Mouse (Mus musculus) liver, embryonic 15.5 days (tissue): ENCODE measurements around the gene Prss41. TPM values are rescaled to one million over a fixed set of nuclear protein-coding genes. Genes with fewer than 3 reads are reported as not detected.
A peak's percentile ranks its signal among the peaks of the same experiment; 100 is the strongest.

Source experiments
- ATAC-seq: fragments of 200-750 bp; cut with Nextera tagmentation; 2 replicates; pipeline ENCODE4 v1.8.0; 2017; ENCODE audit warnings: moderate number of reproducible peaks, mild to moderate bottlenecking, moderate library complexity; ENCODE audit not compliant: insufficient read depth
- H3K27ac ChIP-seq: fragments of 300-500 bp; sonication (generic); replicated peaks from 2 replicates; pipeline ENCODE4 v1.5.1; 2015; ENCODE audit warnings: mild to moderate bottlenecking, inconsistent platforms
- H3K27me3 ChIP-seq: fragments of 300-500 bp; sonication (generic); 2 replicates; pipeline ENCODE4 v1.6.1; 2015; ENCODE audit warnings: mild to moderate bottlenecking, inconsistent platforms
- H3K36me3 ChIP-seq: fragments of 300-500 bp; sonication (generic); replicated peaks from 2 replicates; pipeline ENCODE4 v1.6.1; 2015; ENCODE audit warnings: moderate library complexity, mild to moderate bottlenecking, inconsistent platforms
- H3K4me1 ChIP-seq: fragments of 300-500 bp; sonication (generic); replicated peaks from 2 replicates; pipeline ENCODE4 v1.6.1; 2015; ENCODE audit warnings: inconsistent platforms
- H3K4me2 ChIP-seq: fragments of 300-500 bp; sonication (generic); 2 replicates; pipeline ENCODE4 v1.6.1; 2015; ENCODE audit warnings: moderate library complexity, mild to moderate bottlenecking, inconsistent platforms
- H3K4me3 ChIP-seq: fragments of 300-500 bp; sonication (generic); replicated peaks from 2 replicates; pipeline ENCODE4 v1.5.1; 2015; ENCODE audit warnings: mild to moderate bottlenecking, inconsistent platforms
- H3K9ac ChIP-seq: fragments of 300-500 bp; sonication (generic); 2 replicates; pipeline ENCODE4 v1.6.1; 2015; ENCODE audit warnings: moderate library complexity, mild to moderate bottlenecking, inconsistent platforms
- H3K9me3 ChIP-seq: fragments of 300-500 bp; sonication (generic); replicated peaks from 2 replicates; pipeline ENCODE4 v1.6.1; 2016; ENCODE audit warnings: inconsistent platforms
- WGBS: fragments of 180-500 bp; shearing (Covaris S2); methylation state at CpG from one replicate; pipeline ENCODE4 v1.1.7; 2015; ENCODE audit warnings: mixed read lengths; ENCODE audit not compliant: insufficient replicate concordance; 5-methylcytosine and 5-hydroxymethylcytosine counted together
- polyA plus RNA-seq: library from polyadenylated mRNA; unstranded; fragments of >200 nt; fragmentation: Nextera tagmentation; extraction: Ambion mirVana; gene quantifications from 2 replicates; pipeline ENCODE4 v1.2.1, GENCODE M21; 2015

Gene Prss41
- polyA plus RNA-seq, 1 experiment from 2014 or later, result 0.10 TPM

DNA sequence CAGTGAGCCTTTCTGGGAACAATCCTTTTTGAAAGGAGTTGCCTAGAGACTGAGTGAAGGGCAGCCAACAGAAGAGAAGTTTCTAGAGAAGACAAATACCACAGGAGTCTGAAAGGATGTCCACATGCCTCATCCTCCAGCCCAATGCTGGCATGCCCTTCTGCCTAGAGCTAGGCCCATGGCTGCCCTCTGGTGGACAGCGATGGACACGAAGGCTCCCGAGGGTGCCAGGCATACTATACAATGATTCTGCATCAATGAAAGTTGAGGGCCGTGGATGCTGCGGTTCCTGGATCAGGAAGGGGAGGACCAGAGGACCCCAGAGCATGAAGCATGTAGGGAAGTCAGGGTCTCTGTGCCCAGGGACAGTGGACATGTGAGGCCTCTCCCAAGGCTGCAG is 9.3 kb upstream of the Prss41 start:
- Histone ChIP-seq H3K36me3 (no peaks in the 10 kb centered on the region), H3K4me1 (no peaks in the 10 kb centered on the region), H3K4me2 (no peak overlapping the region), H3K9me3 (no peaks in the 10 kb centered on the region), H3K9ac (no peak overlapping the region), H3K4me3 (no peak overlapping the region), H3K27me3 (no peaks in the 10 kb centered on the region), H3K27ac (no peak overlapping the region)
- WGBS, result 27% methylated on average over 5 of the region's 5 CpGs
- no peak for ATAC-seq

DNA sequence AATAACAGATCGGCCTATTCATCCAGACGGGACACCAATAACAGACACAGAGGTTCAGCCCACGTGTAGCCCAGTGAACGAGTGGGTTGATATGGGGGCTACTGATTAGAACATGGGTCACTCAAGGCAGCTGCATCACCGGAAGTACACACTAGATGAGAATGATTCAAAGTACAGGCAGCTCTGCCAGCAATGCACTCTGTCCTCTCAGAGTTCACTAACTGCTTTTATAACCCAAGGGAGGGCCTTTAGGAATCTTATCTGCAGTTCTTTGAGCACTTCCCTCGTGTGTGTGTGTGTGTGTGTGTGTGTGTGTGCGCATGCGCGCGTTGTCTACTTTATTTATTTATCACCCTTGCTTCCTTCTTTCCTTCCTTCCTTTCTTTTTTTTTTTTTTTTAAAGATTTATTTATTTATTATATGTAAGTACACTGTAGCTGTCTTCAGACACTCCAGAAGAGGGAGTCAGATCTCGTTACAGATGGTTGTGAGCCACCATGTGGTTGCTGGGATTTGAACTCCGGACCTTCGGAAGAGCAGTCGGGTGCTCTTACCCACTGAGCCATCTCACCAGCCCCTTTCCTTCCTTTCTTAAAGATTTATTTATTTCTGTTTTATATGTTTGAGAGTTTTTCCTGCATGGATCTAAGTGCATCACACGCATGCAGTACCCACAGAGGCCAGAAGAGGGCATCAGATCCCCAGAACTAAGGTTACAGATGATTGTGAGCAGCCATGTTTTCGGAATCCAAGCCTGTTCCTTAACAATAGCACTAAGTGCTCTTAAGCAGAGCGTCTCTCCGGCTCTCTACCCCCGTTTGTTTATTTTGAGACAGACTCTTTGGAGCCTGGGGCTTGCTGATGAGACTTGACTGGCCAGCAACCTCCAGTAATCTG is 7.1 kb upstream of the Prss41 start:
- WGBS, result 48% methylated on average over 19 of the region's 19 CpGs
- no peak overlapping the region for H3K4me2 ChIP-seq
- H3K9me3 ChIP-seq, result no peaks in the 10 kb centered on the region
- no peaks in the 10 kb centered on the region for H3K27me3 ChIP-seq
- no peaks in the 10 kb centered on the region for H3K4me1 ChIP-seq
- H3K27ac ChIP-seq, result no peak overlapping the region
- no peak overlapping the region for H3K9ac ChIP-seq
- H3K4me3 ChIP-seq, result no peak overlapping the region
- H3K36me3 ChIP-seq, result no peaks in the 10 kb centered on the region
- ATAC-seq, result no peak

DNA sequence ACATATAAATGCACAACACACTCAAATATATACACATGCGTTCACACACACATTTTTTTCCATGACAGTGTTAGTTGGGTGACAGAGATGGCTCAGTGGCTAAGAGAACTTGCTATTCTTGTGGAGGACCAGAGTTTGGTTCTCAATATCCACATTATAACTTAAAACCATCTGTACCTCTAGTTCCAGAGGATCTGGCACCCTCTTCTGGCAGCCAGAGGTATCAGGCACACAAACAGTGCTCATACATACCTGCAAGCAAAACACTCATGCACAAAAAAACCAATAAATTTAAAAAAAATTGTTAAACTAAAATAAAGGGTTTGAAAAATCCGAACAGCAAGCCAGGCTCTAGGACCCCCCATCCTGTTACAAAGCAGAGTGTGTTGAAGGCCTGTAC is 6.1 kb upstream of the Prss41 start:
- no peak overlapping the region for H3K9ac ChIP-seq

DNA sequence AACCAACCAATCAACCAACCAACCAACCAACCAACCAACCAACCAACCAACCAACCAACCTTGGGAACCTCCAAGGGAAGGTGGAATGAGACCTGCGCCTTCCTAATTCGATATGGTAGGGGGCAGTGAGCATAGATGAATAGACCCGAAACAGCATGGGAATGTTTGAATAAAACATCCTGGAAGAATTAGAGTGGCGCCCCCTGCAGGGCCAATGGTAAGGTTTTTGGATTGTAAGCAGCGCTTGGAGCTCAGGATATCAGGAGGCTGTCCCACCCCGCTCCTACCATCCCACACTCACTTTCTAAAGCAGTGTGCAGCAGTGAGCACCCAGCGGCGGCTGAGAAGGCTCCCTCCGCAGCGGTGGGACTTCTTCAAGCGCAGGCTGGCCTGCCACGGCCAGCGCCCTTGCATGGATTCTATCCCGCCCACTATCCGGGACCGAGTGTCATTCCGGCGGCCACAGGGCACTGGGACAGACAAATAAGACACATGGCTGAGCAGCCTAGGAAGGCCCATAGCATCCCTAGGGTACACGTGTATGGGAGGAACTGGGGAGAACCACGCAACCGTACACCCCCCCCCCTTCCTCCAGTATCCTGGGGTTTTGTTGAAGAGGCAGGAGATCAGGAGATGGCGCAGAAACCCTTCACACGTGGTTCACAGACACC is 696 bp downstream of the Prss41 start:
- Histone ChIP-seq H3K27me3 (peaks cover 5% of the 10 kb centered on the region; the same call in 1 of the 2 replicates), H3K9me3 (no peaks in the 10 kb centered on the region), H3K27ac (no peak overlapping the region), H3K9ac (no peak overlapping the region), H3K4me1 (peaks cover 5% of the 10 kb centered on the region; the same call in 1 of the 2 replicates), H3K4me3 (no peak overlapping the region), H3K4me2 (peak overlapping the region; percentile 50), H3K36me3 (no peaks in the 10 kb centered on the region)
- ATAC-seq, result 0 out of 2 replicates have a peak, but pooled peaks have one; percentile 22
- 51% methylated on average over 23 of the region's 23 CpGs for WGBS

More for the DNA sequence above, 6.1 kb upstream of the Prss41 start:
- H3K4me3 ChIP-seq, result no peak overlapping the region
- no peak overlapping the region for H3K4me2 ChIP-seq
- H3K27me3 ChIP-seq, result no peaks in the 10 kb centered on the region
- no peak overlapping the region for H3K27ac ChIP-seq
- 43% methylated on average over 2 of the region's 2 CpGs for WGBS
- H3K4me1 ChIP-seq, result no peaks in the 10 kb centered on the region
- no peak for ATAC-seq
- H3K36me3 ChIP-seq, result no peaks in the 10 kb centered on the region
- H3K9me3 ChIP-seq, result no peaks in the 10 kb centered on the region

DNA sequence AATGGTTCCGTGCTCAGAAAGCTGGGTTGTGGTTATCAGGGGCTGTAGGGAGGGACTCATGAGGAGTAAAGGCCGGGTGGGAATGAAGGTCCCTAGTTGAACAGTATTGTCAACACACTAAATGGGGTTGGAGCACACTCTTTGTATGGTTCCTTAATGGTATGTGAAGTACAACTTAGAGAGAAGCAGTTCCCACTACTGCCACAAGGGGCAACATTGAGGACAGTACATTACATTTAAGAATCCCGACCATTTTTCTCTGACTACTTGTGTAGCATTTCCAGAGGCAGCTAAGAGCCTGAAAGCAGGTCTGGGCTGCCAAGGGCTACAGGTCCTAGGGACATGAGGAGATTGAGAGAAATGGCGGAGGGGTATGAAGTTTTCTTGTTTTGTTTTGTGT is 2.8 kb downstream of the Prss41 start:
- Histone ChIP-seq H3K9me3 (no peaks in the 10 kb centered on the region), H3K36me3 (no peaks in the 10 kb centered on the region), H3K4me1 (peaks cover 5% of the 10 kb centered on the region; the same call in 1 of the 2 replicates), H3K4me3 (no peak overlapping the region), H3K27ac (no peak overlapping the region), H3K9ac (no peak overlapping the region), H3K27me3 (peaks cover 13% of the 10 kb centered on the region), H3K4me2 (no peak overlapping the region)
- WGBS, result 22% methylated on average over 4 of the region's 4 CpGs
- ATAC-seq, result no peak

DNA sequence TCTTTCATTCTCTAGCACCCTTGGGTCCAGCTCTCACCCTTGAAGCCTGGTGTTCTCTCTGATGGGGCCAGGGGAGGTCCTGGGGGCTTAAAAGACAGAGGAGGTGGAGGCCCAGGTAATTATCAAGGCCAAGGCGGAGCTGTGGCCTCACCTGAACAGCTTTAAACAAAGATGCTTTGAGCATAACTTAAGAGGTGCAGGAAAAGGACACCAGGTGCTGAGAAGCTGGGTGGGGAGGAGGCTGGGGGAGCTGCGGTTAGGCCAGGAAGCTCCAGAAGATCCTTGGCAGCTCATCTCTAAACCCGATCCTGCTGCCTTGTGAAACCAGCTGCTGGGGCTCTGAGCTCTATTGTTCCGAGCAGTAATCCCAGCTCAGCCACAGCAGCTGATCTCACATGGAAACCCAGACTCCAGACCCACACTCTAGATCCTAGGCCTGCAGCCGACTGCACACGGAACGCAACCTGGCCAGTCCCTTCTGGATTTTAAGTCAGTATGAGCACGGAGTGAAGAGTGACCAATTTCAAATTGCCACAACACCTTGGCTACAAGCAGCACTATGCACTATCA is 7.9 kb downstream of the Prss41 start, which contains the start of gene Prss33:
TSS of gene Prss33 (minus strand) at position 51 of the 570 bp plus-strand sequence.
- no peak within 1 kb of the TSS for H3K9ac ChIP-seq
- no peak within 1 kb of the TSS for H3K4me2 ChIP-seq
- ATAC-seq, result no peak
- no peaks in the 10 kb centered on the region for H3K4me1 ChIP-seq
- peaks cover 51% of the 10 kb centered on the region for H3K27me3 ChIP-seq
- H3K9me3 ChIP-seq, result no peaks in the 10 kb centered on the region
- no peaks in the 10 kb centered on the region for H3K36me3 ChIP-seq
- no peak within 1 kb of the TSS for H3K27ac ChIP-seq
- H3K4me3 ChIP-seq, result no peak within 1 kb of the TSS
- 62% methylated on average over 8 of the region's 8 CpGs for WGBS

DNA sequence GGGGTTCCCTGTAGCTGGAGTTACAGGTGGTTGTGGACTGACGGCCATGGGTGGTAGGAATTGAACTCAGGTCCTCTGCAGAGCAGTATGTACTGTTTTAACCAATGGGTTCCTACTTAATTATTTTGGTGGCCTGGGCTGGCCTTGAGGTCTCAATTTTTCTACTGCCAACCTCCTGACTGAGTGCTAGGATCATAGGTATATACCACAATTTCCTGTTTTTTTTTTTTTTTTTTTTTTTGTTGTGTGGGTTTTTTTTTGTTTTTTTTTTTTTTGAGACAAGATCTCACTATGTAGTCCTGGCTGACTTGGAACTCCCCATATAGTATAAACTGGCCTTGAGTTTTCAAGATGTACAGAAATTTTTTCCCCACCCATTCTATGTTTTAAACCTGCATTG is 12.8 kb downstream of the Prss41 start:
- H3K36me3 ChIP-seq, result peaks cover 14% of the 10 kb centered on the region
- WGBS, result 69% methylated on average over 1 of the region's 1 CpGs
- H3K4me2 ChIP-seq, result no peak overlapping the region
- no peaks in the 10 kb centered on the region for H3K9me3 ChIP-seq
- peaks cover 22% of the 10 kb centered on the region for H3K4me1 ChIP-seq
- no peak for ATAC-seq
- H3K27me3 ChIP-seq, result peaks cover 41% of the 10 kb centered on the region
- no peak overlapping the region for H3K27ac ChIP-seq
- H3K4me3 ChIP-seq, result no peak overlapping the region
- no peak overlapping the region for H3K9ac ChIP-seq

DNA sequence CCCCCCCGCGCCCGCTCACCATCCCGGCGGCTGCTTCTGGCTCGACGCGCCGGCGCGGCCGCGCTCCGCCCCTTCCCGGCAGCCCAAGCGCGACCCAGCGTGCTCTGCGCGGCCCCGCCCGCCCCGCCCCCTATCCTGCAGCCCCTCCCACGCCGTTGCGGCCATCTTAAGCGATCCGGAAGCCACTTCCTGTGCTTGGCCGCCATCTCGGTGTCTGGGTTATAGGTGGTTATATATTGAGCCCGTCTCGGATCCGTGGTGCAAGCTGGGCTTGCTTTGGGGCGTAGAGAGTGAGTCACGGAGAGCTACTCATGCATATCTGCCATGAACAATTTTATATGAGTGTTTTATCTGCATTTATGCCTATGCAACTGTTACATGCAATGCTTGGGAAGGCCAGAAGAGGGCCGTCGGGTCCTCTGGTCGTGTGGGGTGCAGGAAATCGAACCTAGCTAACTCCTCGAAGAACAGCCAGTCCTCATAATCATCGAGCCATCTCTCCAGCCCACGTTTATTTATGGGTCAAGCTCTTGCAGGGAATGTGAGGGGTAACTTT is 14.8 kb downstream of the Prss41 start, which contains the start of gene Elob:
TSS of gene Elob (minus strand) at position 73 of the 556 bp plus-strand sequence.
- peaks cover 27% of the 10 kb centered on the region for H3K27me3 ChIP-seq
- H3K36me3 ChIP-seq, result peaks cover 35% of the 10 kb centered on the region
- H3K27ac ChIP-seq, result peak within 1 kb of the TSS; percentile 86
- whole genome bisulfite sequencing, result 1% methylated on average over 36 of the region's 42 CpGs
- peak within 1 kb of the TSS; percentile 85 for H3K9ac ChIP-seq
- peaks cover 22% of the 10 kb centered on the region for H3K4me1 ChIP-seq
- peak within 1 kb of the TSS; percentile 86 for H3K4me2 ChIP-seq
- peak; percentile 92 for ATAC-seq
- H3K9me3 ChIP-seq, result no peaks in the 10 kb centered on the region
- H3K4me3 ChIP-seq, result peak within 1 kb of the TSS; percentile 84

DNA sequence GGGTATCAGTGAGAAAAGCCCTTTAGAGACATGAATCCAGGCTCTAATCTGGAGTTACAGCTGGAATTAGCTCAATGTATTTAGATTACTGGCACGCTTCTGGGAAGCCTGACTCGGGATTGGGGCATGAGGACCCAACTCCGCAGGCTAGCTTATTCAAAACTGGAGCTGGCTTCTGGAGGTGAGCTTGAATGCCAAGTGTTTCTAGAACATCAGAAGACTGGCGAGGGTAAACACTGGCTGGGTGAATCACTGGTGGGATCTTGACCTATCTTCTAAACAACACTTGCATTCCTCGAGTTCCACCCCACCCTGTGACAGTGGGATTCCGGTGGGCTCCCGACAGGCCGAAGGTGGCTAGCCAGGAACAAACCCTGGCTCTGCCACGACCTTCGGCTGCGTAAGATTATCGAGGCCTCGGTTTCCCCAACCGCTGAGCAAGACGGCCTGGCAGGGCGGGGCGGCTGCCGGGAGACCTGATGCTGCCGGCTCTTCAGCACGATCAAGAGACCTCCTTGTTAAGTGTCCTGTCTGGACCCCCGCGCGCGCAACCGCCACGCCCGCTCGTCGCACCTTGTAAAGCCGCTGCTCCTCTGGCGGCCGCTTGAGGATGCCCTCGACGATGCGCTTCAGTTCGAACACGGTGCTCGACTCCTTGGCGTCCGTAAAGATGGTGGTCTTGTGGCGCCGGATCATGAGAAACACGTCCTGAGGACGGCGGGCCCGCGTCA is 15.5 kb downstream of the Prss41 start:
- H3K4me2 ChIP-seq, result peak overlapping the region; percentile 86
- H3K27me3 ChIP-seq, result peaks cover 20% of the 10 kb centered on the region
- WGBS, result under 1% methylated on average over 47 of the region's 47 CpGs
- H3K4me3 ChIP-seq, result peak overlapping the region; percentile 84
- peaks cover 22% of the 10 kb centered on the region for H3K4me1 ChIP-seq
- H3K9ac ChIP-seq, result peak overlapping the region; percentile 85
- ATAC-seq, result peak; percentile 71
- peak overlapping the region; percentile 80 for H3K27ac ChIP-seq
- H3K9me3 ChIP-seq, result no peaks in the 10 kb centered on the region
- peaks cover 42% of the 10 kb centered on the region for H3K36me3 ChIP-seq

DNA sequence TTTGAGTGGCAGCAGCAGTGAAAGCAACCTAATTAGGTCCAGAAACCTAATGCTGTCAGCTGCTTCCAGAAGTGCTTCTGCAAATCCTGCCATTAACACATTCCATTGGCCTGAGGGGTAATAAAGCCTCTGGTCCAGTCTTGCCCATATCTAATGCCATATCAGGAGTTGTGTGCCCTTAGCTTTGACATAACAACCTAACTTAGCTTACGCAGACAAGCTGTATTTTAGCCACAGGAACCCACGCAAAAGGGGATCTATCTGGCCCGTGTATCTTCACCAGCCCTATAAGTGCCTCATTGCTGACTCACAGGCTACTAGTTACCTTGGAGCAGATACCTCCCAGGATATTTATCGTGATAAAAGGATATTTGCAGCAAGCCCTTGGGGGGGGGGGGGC is 18.4 kb downstream of the Prss41 start:
- no peaks in the 10 kb centered on the region; the same call in 1 of the 2 replicates for H3K27me3 ChIP-seq
- no peaks in the 10 kb centered on the region for H3K9me3 ChIP-seq
- no peak overlapping the region for H3K9ac ChIP-seq
- ATAC-seq, result no peak
- no peak overlapping the region for H3K4me3 ChIP-seq
- peaks cover 71% of the 10 kb centered on the region for H3K36me3 ChIP-seq
- H3K4me1 ChIP-seq, result peaks cover 26% of the 10 kb centered on the region
- 68% methylated on average over 4 of the region's 4 CpGs for WGBS
- H3K4me2 ChIP-seq, result no peak overlapping the region
- H3K27ac ChIP-seq, result no peak overlapping the region
